Mouse (Mus musculus) heart, embryonic 14.5 days (tissue): Measurements from ENCODE around the gene Scmh1. TPM values are rescaled to one million over a fixed set of nuclear protein-coding genes. Genes with fewer than 3 reads are reported as not detected.
"Not testable (repeated sequence)": the region's sequence is repeated elsewhere in the genome, so short reads cannot be mapped to it uniquely, and the experiment has no call there.

Experiments used
- ATAC-seq: fragments of 200-750 bp; cut with Nextera tagmentation; 2 replicates; pipeline ENCODE4 v1.8.0; 2017; ENCODE audit warnings: low read depth, moderate TSS enrichment; ENCODE audit not compliant: insufficient number of reproducible peaks, insufficient read depth, low FRiP score
- H3K27ac ChIP-seq, 2 experiments: fragments of 200-500 bp in 1 of 2; fragments of 300-500 bp in 1 of 2; sonication (generic) in 1 of 2; replicated peaks in 1 of 2; 2 replicates each; pipeline ENCODE4 v1.5.1; 2012 to 2014; ENCODE audit warnings: low read depth in 2 of 2, low read length in 2 of 2, control low read depth in 1 of 2, mild to moderate bottlenecking in 1 of 2, mixed read lengths in 1 of 2; ENCODE audit not compliant: control insufficient read depth in 1 of 2, insufficient read depth in 1 of 2
- H3K27me3 ChIP-seq: fragments of 300-500 bp; sonication (generic); 2 replicates; pipeline ENCODE4 v1.6.1; 2014; ENCODE audit warnings: mild to moderate bottlenecking, low read length, control low read depth; ENCODE audit not compliant: control insufficient read depth, insufficient read depth
- H3K36me3 ChIP-seq: fragments of 300-500 bp; sonication (generic); 2 replicates; pipeline ENCODE4 v1.6.1; 2014; ENCODE audit warnings: mild to moderate bottlenecking, control low read depth, low read length, mixed read lengths; ENCODE audit not compliant: control insufficient read depth, insufficient read depth
- H3K4me1 ChIP-seq, 2 experiments: fragments of 200-500 bp in 1 of 2; fragments of 300-500 bp in 1 of 2; sonication (generic) in 1 of 2; 2 replicates each; pipeline ENCODE4 v1.6.1; 2012 to 2014; ENCODE audit warnings: low read length in 2 of 2, control low read depth in 1 of 2, mixed read lengths in 1 of 2; ENCODE audit not compliant: control insufficient read depth in 2 of 2, insufficient read depth in 2 of 2
- H3K4me2 ChIP-seq: fragments of 300-500 bp; sonication (generic); 2 replicates; pipeline ENCODE4 v1.6.1; 2014; ENCODE audit warnings: mild to moderate bottlenecking, low read length
- H3K4me3 ChIP-seq, 2 experiments: fragments of 200-500 bp in 1 of 2; fragments of 300-500 bp in 1 of 2; sonication (generic) in 1 of 2; 2 replicates each; pipeline ENCODE4 v1.5.1; 2012 to 2014; ENCODE audit warnings: low read length in 2 of 2, mild to moderate bottlenecking in 2 of 2, control low read depth in 1 of 2, low read depth in 1 of 2, moderate library complexity in 1 of 2; ENCODE audit not compliant: control insufficient read depth in 1 of 2, insufficient read depth in 1 of 2
- H3K9ac ChIP-seq: fragments of 300-500 bp; sonication (generic); 2 replicates; pipeline ENCODE4 v1.6.1; 2014; ENCODE audit warnings: mild to moderate bottlenecking, low read length
- H3K9me3 ChIP-seq: fragments of 300-500 bp; sonication (generic); 2 replicates; pipeline ENCODE4 v1.6.1; 2016; ENCODE audit warnings: low read length, control low read depth; ENCODE audit not compliant: control insufficient read depth
- WGBS: fragments of 180-500 bp; shearing (Covaris S2); extraction: QIAGEN DNeasy Blood & Tissue Kit; methylation state at CpG from one replicate; pipeline ENCODE4 v1.1.7; 2014; 5-methylcytosine and 5-hydroxymethylcytosine counted together
- polyA plus RNA-seq: library from polyadenylated mRNA; unstranded; fragments of >200 nt; fragmentation: Nextera tagmentation; extraction: Ambion mirVana; gene quantifications from 2 replicates; pipeline ENCODE4 v1.2.1, GENCODE M21; 2014

Gene Scmh1
- polyA plus RNA-seq, 1 experiment from 2014 or later, result 81.6 TPM

DNA sequence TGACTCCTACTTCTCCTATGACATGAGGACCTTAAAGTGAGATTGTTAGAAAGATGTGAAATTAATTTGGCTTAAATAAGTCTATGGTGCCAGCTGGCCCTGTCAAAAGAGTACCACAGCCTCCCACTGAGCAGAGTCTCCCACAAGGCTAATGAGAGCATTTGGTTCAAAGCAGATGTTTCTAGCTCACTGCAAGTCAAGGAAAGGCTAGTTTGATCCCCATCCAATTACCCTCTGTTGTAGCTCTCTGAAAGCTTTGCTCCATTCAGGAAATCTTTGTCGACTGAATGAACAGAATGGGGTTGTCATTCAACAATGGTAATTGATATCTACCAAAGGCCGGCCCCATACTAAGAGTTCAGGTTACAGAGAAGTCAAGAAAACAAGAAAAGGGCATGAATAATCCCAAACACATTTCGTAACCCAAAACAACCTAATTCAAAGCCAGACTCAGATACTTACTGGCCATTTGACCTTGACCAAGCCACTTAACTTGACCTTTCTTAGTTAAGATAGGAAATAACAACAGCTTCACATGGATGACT lies 16.0 kb upstream of the Scmh1 start:
- Histone ChIP-seq H3K9ac (no peak overlapping the region), H3K4me1 (peaks cover 12 to 42% of the 10 kb centered on the region in 2 experiments), H3K9me3 (no peaks in the 10 kb centered on the region), H3K36me3 (no peaks in the 10 kb centered on the region), H3K27ac (no peak overlapping the region), H3K27me3 (no peaks in the 10 kb centered on the region), H3K4me3 (no peak overlapping the region), H3K4me2 (no peak overlapping the region)
- no peak for ATAC-seq
- 64% methylated on average over 3 of the region's 3 CpGs for WGBS

DNA sequence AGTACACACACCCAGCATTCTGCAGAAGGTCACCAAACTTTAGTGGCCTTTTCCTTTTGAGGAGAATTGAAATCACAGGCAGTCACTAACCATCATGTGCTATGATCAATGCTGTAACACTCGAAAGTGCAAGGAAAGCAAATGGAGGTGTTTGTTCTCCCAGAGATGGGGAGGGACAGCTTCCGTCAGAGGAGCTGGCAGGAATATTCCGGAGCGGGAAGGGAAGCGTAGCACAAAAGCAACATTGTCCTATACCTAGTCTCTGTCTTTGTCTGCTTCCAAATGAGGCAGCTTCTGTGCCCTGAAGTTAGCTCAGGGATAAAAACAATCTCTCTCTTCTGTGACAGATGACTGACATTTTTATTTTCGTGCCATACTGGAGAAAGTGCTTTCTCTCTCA lies 15.5 kb upstream of the Scmh1 start:
- Histone ChIP-seq H3K27me3 (no peaks in the 10 kb centered on the region), H3K9ac (no peak overlapping the region), H3K36me3 (no peaks in the 10 kb centered on the region), H3K4me3 (no peak overlapping the region), H3K9me3 (no peaks in the 10 kb centered on the region), H3K27ac (no peak overlapping the region), H3K4me1 (peaks cover 12 to 45% of the 10 kb centered on the region in 2 experiments), H3K4me2 (no peak overlapping the region)
- no peak for ATAC-seq
- WGBS, result 76% methylated on average over 6 of the region's 6 CpGs

DNA sequence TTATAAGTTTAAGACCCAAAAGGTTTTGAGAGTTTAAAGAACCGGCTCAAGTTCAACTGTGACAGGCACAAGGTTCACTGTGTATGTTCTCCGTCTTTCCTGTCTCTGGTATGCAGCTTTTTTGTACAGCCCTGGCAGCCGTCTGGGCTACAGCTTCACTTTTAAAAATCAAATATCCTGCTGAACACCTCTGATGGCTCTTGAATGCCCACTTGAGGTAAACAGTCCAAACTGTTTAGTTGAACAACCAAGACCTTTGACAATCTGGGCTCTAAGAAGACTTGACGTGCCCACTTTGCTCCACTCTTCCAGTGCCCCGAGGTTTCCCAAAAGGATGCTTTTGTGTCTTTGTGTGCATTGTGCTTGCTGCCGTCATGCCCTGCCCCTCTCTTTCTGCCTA lies 13.5 kb upstream of the Scmh1 start:
- 52% methylated on average over 6 of the region's 6 CpGs for WGBS
- no peak for ATAC-seq
- no peak overlapping the region for H3K4me3 ChIP-seq
- no peaks in the 10 kb centered on the region for H3K27me3 ChIP-seq
- peaks cover 18 to 59% of the 10 kb centered on the region in 2 experiments for H3K4me1 ChIP-seq
- H3K9me3 ChIP-seq, result no peaks in the 10 kb centered on the region
- H3K27ac ChIP-seq, result peak overlapping the region; percentile 62 to 94
- H3K9ac ChIP-seq, result no peak overlapping the region
- no peaks in the 10 kb centered on the region for H3K36me3 ChIP-seq
- H3K4me2 ChIP-seq, result no peak overlapping the region

DNA sequence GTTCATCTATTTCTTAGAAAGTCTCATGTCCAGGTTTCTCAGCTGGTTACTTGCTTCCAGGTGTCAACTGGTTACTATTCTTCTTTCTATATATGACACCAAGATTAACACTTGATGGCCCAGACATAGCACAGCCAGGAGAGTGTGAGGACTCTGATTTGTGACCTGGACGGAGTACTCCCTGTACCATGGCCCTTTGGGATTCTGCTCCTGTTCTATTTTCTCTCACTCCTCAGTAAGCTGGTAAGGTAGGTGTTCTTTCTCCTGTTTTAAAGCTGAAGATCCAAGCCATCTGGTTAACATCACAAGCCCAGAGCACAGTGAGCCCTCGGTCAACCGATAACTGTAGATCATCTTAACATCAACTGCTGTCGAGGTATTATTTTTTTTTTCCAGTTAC lies 12.7 kb upstream of the Scmh1 start:
- H3K9ac ChIP-seq, result peak overlapping the region; percentile 42; the same call in 1 of the 2 replicates

DNA sequence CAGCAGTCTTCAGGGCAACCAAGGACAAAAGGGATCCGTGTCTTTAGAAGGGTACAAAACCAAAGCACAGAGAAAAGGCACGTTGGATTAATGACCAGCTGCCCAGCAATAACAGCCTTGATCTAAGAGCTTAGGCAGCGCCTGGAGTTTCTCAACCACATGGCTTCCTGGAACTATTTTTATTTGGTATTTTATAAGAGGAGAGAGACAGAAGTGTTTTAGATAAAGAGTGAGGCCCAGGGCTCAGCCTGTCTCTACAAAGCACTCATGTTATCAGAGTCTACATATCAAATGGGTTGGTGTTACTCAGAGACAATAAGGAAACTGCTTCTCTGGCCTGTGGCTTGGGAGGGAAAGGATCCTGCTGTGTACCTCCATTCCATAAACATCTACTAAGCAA lies 12.3 kb upstream of the Scmh1 start:
- Histone ChIP-seq H3K9me3 (no peaks in the 10 kb centered on the region), H3K27me3 (no peaks in the 10 kb centered on the region), H3K4me2 (peak overlapping the region; percentile 39), H3K27ac (peak overlapping the region; percentile 94 to 95), H3K36me3 (no peaks in the 10 kb centered on the region), H3K4me1 (peaks cover 18 to 56% of the 10 kb centered on the region in 2 experiments), H3K4me3 (no peak overlapping the region), H3K9ac (peak overlapping the region; percentile 42; the same call in 1 of the 2 replicates)
- WGBS, result 3% methylated on average over 3 of the region's 3 CpGs
- ATAC-seq, result peak; percentile 78

More for the DNA sequence above, 12.7 kb upstream of the Scmh1 start:
- peak overlapping the region; percentile 94 to 95 for H3K27ac ChIP-seq
- H3K9me3 ChIP-seq, result no peaks in the 10 kb centered on the region
- no peak for ATAC-seq
- H3K4me2 ChIP-seq, result peak overlapping the region; percentile 39
- peaks cover 18 to 59% of the 10 kb centered on the region in 2 experiments for H3K4me1 ChIP-seq
- no peaks in the 10 kb centered on the region for H3K27me3 ChIP-seq
- 15% methylated on average over 4 of the region's 4 CpGs for WGBS
- H3K36me3 ChIP-seq, result no peaks in the 10 kb centered on the region
- no peak overlapping the region for H3K4me3 ChIP-seq

DNA sequence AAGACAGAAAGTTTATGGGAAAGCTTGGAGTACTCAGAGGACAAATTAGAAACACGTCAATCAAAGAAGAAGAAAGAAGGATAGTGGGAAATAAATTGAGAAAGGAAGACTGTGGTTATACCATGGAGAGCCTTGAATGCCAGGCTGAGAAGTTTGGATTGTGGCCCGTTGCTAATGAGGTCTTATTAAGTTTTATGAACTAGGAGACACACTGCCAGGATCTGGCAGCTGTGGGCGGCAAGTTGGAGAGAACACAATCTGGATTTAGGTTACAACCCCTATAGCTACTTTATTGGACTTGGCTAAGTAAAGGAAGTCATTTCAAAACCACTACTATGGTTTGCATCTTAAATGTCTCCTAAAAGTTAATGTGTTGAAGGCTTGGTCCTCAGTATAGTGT lies 4.8 kb upstream of the Scmh1 start:
- H3K9me3 ChIP-seq, result no peaks in the 10 kb centered on the region
- WGBS, result 93% methylated on average over 3 of the region's 3 CpGs
- H3K4me2 ChIP-seq, result no peak overlapping the region
- H3K4me1 ChIP-seq, result peaks cover 11 to 19% of the 10 kb centered on the region in 2 experiments
- no peak overlapping the region for H3K4me3 ChIP-seq
- H3K27me3 ChIP-seq, result no peaks in the 10 kb centered on the region
- H3K27ac ChIP-seq, result no peak overlapping the region
- H3K36me3 ChIP-seq, result no peaks in the 10 kb centered on the region
- ATAC-seq, result no peak
- no peak overlapping the region for H3K9ac ChIP-seq

DNA sequence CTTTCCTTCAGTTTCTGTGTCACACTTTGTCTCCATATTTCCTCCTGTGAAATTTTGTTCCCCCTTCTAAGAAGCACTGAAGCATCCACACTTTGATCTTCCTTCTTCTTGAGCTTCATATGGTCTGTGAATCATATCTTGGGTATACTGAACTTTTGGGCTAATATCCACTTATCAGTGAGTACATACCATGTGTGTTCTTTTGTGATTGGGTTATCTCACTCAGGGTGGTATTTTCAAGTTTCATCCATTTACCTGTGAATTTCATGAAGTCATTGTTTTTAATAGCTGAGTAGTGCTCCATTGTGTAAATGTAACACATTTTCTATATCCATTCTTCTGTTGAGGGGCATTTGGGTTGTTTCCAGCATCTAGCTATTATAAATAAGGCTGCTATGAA lies 3.0 kb upstream of the Scmh1 start:
- peaks cover 6 to 18% of the 10 kb centered on the region in 2 experiments for H3K4me1 ChIP-seq
- not testable (repeated sequence) for H3K4me3 ChIP-seq, H3K27ac ChIP-seq, H3K27me3 ChIP-seq, H3K9me3 ChIP-seq, H3K36me3 ChIP-seq, ATAC-seq, H3K4me2 ChIP-seq, H3K9ac ChIP-seq

DNA sequence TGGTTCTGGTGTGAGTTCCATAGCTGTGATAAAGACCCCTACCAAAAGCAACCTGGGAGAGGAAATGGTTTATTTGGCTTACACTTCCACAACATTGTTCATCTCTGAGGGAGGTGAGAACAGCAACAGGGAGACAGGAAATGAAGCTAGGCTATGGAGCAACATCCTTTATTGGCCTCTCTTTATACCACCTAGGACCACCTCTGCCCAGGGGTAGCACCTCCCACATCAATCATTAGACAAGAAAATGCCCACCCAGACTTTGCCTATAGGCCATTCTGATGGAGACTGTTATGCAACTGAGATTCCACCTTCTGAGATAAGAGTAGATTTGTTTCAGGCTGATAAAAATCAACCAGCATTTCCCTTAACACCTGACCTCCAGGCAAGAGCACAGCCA lies 834 bp upstream of the Scmh1 start:
- H3K27ac ChIP-seq, result peak overlapping the region; percentile 12 to 96; a peak in 2 of 4 replicates
- H3K4me3 ChIP-seq, result 0 out of 4 replicates have a peak overlapping the region, but pooled peaks of 1 of the 2 experiments have one; percentile 90

More for the DNA sequence above, 834 bp upstream of the Scmh1 start:
- Histone ChIP-seq H3K4me2 (peak overlapping the region; percentile 72; the same call in 1 of the 2 replicates), H3K4me1 (peaks cover 8 to 26% of the 10 kb centered on the region in 2 experiments), H3K36me3 (no peaks in the 10 kb centered on the region), H3K9ac (peak overlapping the region; percentile 98; the same call in 1 of the 2 replicates), H3K9me3 (no peaks in the 10 kb centered on the region), H3K27me3 (no peaks in the 10 kb centered on the region)
- no peak for ATAC-seq
